Mouse (Mus musculus) hindbrain, embryonic 11.5 days (tissue): ENCODE measurements around the gene Eef1g. TPM values are rescaled to one million over a fixed set of nuclear protein-coding genes. Genes with fewer than 3 reads are reported as not detected.

Experiments
- ATAC-seq: fragments of 200-750 bp; cut with Nextera tagmentation; 2 replicates; pipeline ENCODE4 v1.8.0; 2017; ENCODE audit warnings: mild to moderate bottlenecking, moderate TSS enrichment, moderate library complexity; ENCODE audit not compliant: low FRiP score
- DNase-seq: peaks from one replicate; pipeline ENCODE4 v3.0.0-alpha.2; 2015; ENCODE audit warnings: low spot score
- H3K27ac ChIP-seq: fragments of 300-500 bp; sonication (generic); 2 replicates; pipeline ENCODE4 v1.5.1; 2014; ENCODE audit warnings: mild to moderate bottlenecking, low read depth, low read length
- H3K27me3 ChIP-seq: fragments of 300-500 bp; sonication (generic); 2 replicates; pipeline ENCODE4 v1.6.1; 2014; ENCODE audit warnings: mild to moderate bottlenecking, low read length, moderate library complexity, mixed read lengths; ENCODE audit not compliant: control insufficient read depth, insufficient read depth
- H3K36me3 ChIP-seq: fragments of 300-500 bp; sonication (generic); 2 replicates; pipeline ENCODE4 v1.6.1; 2014; ENCODE audit warnings: mild to moderate bottlenecking, low read length, moderate library complexity, mixed read lengths; ENCODE audit not compliant: control insufficient read depth, insufficient read depth
- H3K4me1 ChIP-seq: fragments of 300-500 bp; sonication (generic); replicated peaks from 2 replicates; pipeline ENCODE4 v1.6.1; 2014; ENCODE audit warnings: low read length, mixed read lengths; ENCODE audit not compliant: control insufficient read depth, insufficient read depth
- H3K4me2 ChIP-seq: fragments of 300-500 bp; sonication (generic); replicated peaks from 2 replicates; pipeline ENCODE4 v1.6.1; 2014; ENCODE audit warnings: mild to moderate bottlenecking, low read depth, low read length
- H3K4me3 ChIP-seq: fragments of 300-500 bp; sonication (generic); 2 replicates; pipeline ENCODE4 v1.5.1; 2014; ENCODE audit warnings: low read depth, low read length
- H3K9ac ChIP-seq: fragments of 300-500 bp; sonication (generic); 2 replicates; pipeline ENCODE4 v1.6.1; 2014; ENCODE audit warnings: low read depth, low read length
- H3K9me3 ChIP-seq: fragments of 300-500 bp; sonication (generic); 2 replicates; pipeline ENCODE4 v1.6.1; 2016; ENCODE audit warnings: low read length; ENCODE audit not compliant: control insufficient read depth
- WGBS: fragments of 180-500 bp; shearing (Covaris S2); extraction: QIAGEN DNeasy Blood & Tissue Kit; methylation state at CpG from one replicate; pipeline ENCODE4 v1.1.7; 2014; 5-methylcytosine and 5-hydroxymethylcytosine counted together
- polyA plus RNA-seq: library from polyadenylated mRNA; unstranded; fragments of >200 nt; fragmentation: Nextera tagmentation; extraction: Ambion mirVana; gene quantifications from 2 replicates; pipeline ENCODE4 v1.2.1, GENCODE M21; 2014

Gene Eef1g
- polyA plus RNA-seq, 1 experiment from 2014 or later: 475 TPM

- H3K9ac ChIP-seq: peak overlapping the region; percentile 64; the same call in 1 of the 2 replicates
- H3K27ac ChIP-seq: no peak overlapping the region
Observed at GRCm38 (mm10) chr19:8928689-8929223, 38.1 kb upstream of the Eef1g start.

GRCm38 (mm10) chr19:8929224-8930088 lies 37.4 kb upstream of the Eef1g start, which contains the start of the genes Rom1 and Eml3:
Rom1 (minus strand) TSS chr19:8929356.
Eml3 (plus strand) TSS chr19:8929552.
- Histone ChIP-seq H3K4me1 (no peaks in the 10 kb centered on the region), H3K9ac (peak within 1 kb of the TSS; percentile 64), H3K36me3 (no peaks in the 10 kb centered on the region), H3K27ac (no peak within 1 kb of the TSS; the same call in 1 of the 2 replicates), H3K27me3 (no peaks in the 10 kb centered on the region), H3K4me3 (peak within 1 kb of the TSS; percentile 48), H3K4me2 (peak within 1 kb of the TSS; percentile 70), H3K9me3 (no peaks in the 10 kb centered on the region)
- ATAC-seq (peak; percentile 82), DNase-seq (peak; percentile 76)
- under 1% methylated on average over 44 of the region's 74 CpGs for WGBS

More at GRCm38 (mm10) chr19:8928689-8929223, 38.1 kb upstream of the Eef1g start:
- DNase-seq: no peak
- H3K36me3 ChIP-seq: no peaks in the 10 kb centered on the region
- 16% methylated on average over 16 of the region's 16 CpGs for WGBS
- ATAC-seq: peak; percentile 34
- no peaks in the 10 kb centered on the region for H3K27me3 ChIP-seq
- no peaks in the 10 kb centered on the region for H3K4me1 ChIP-seq
- peak overlapping the region; percentile 48 for H3K4me3 ChIP-seq
- peak overlapping the region; percentile 70 for H3K4me2 ChIP-seq
- no peaks in the 10 kb centered on the region for H3K9me3 ChIP-seq

GRCm38 (mm10) chr19:8930117-8930516 lies 36.7 kb upstream of the Eef1g start:
- no peaks in the 10 kb centered on the region for H3K27me3 ChIP-seq
- H3K9me3 ChIP-seq: no peaks in the 10 kb centered on the region
- peak overlapping the region; percentile 64 for H3K9ac ChIP-seq
- H3K36me3 ChIP-seq: no peaks in the 10 kb centered on the region
- DNase-seq (no peak), ATAC-seq (peak; percentile 17; the same call in 1 of the 2 replicates)
- no peak overlapping the region for H3K27ac ChIP-seq
- H3K4me2 ChIP-seq: peak overlapping the region; percentile 70
- WGBS: 19% methylated on average over 11 of the region's 11 CpGs
- H3K4me3 ChIP-seq: peak overlapping the region; percentile 48
- H3K4me1 ChIP-seq: no peaks in the 10 kb centered on the region

- H3K27me3 ChIP-seq: no peaks in the 10 kb centered on the region
- no peaks in the 10 kb centered on the region for H3K36me3 ChIP-seq
- no peak overlapping the region for H3K27ac ChIP-seq
- no peak for DNase-seq
- ATAC-seq: no peak
- WGBS: 90% methylated on average over 7 of the region's 7 CpGs
- no peaks in the 10 kb centered on the region for H3K4me1 ChIP-seq
- no peak overlapping the region; the same call in 1 of the 2 replicates for H3K9ac ChIP-seq
- H3K4me3 ChIP-seq: no peak overlapping the region
- no peaks in the 10 kb centered on the region for H3K9me3 ChIP-seq
- no peak overlapping the region for H3K4me2 ChIP-seq
Observed at GRCm38 (mm10) chr19:8930771-8931170, 36.1 kb upstream of the Eef1g start.

GRCm38 (mm10) chr19:8936736-8937135 lies 30.1 kb upstream of the Eef1g start:
- Histone ChIP-seq H3K4me2 (no peak overlapping the region), H3K9me3 (no peaks in the 10 kb centered on the region), H3K36me3 (no peaks in the 10 kb centered on the region), H3K4me3 (no peak overlapping the region), H3K27me3 (no peaks in the 10 kb centered on the region), H3K27ac (no peak overlapping the region), H3K9ac (no peak overlapping the region), H3K4me1 (peaks cover 6% of the 10 kb centered on the region; the same call in 1 of the 2 replicates)
- DNase-seq (no peak), ATAC-seq (no peak)
- 96% methylated on average over 2 of the region's 2 CpGs for WGBS

- Histone ChIP-seq H3K4me2 (no peak overlapping the region; the same call in 1 of the 2 replicates), H3K36me3 (no peaks in the 10 kb centered on the region), H3K9ac (no peak overlapping the region), H3K9me3 (no peaks in the 10 kb centered on the region), H3K4me3 (peak overlapping the region; percentile 97), H3K4me1 (peaks cover 13% of the 10 kb centered on the region), H3K27me3 (no peaks in the 10 kb centered on the region), H3K27ac (peak overlapping the region; percentile 98; the same call in 1 of the 2 replicates)
- no peak for DNase-seq
- 80% methylated on average over 15 of the region's 15 CpGs for WGBS
- no peak for ATAC-seq
Observed at GRCm38 (mm10) chr19:8940526-8941133, 26.2 kb upstream of the Eef1g start.

- WGBS: 32% methylated on average over 10 of the region's 10 CpGs
Observed at GRCm38 (mm10) chr19:8941136-8941514, 25.7 kb upstream of the Eef1g start.

GRCm38 (mm10) chr19:8941515-8942217 lies 25.2 kb upstream of the Eef1g start, which contains the start of gene Mta2:
Mta2 (plus strand) TSS chr19:8941875.
- peak within 1 kb of the TSS; percentile 98 for H3K27ac ChIP-seq
- ATAC-seq (peak; percentile 97), DNase-seq (peak; percentile 98)
- peak within 1 kb of the TSS; percentile 64 for H3K4me2 ChIP-seq
- H3K27me3 ChIP-seq: no peaks in the 10 kb centered on the region
- H3K9me3 ChIP-seq: no peaks in the 10 kb centered on the region
- WGBS: under 1% methylated on average over 64 of the region's 64 CpGs
- peaks cover 13% of the 10 kb centered on the region for H3K4me1 ChIP-seq
- H3K9ac ChIP-seq: peak within 1 kb of the TSS; percentile 100
- H3K4me3 ChIP-seq: peak within 1 kb of the TSS; percentile 97
- H3K36me3 ChIP-seq: 0 out of 2 replicates have a peak, but pooled peaks cover 2% of the 10 kb centered on the region

More at GRCm38 (mm10) chr19:8941136-8941514, 25.7 kb upstream of the Eef1g start:
- Histone ChIP-seq H3K4me3 (peak overlapping the region; percentile 97), H3K27ac (peak overlapping the region; percentile 98), H3K9me3 (no peaks in the 10 kb centered on the region), H3K27me3 (no peaks in the 10 kb centered on the region), H3K4me1 (peaks cover 13% of the 10 kb centered on the region), H3K36me3 (0 out of 2 replicates have a peak, but pooled peaks cover under 1% of the 10 kb centered on the region), H3K9ac (peak overlapping the region; percentile 100), H3K4me2 (peak overlapping the region; percentile 64)
- ATAC-seq: peak; percentile 55
- DNase-seq: no peak
